Mouse (Mus musculus): ENCODE measurements around the gene Eif2b2. TPM values are rescaled to one million over a fixed set of nuclear protein-coding genes. Genes with fewer than 3 reads are reported as not detected.

Eif2b2 gene
- 32.1 to 63.3 TPM (median 55.5 TPM) in 3 replicates for total RNA-seq (2017)

DNA sequence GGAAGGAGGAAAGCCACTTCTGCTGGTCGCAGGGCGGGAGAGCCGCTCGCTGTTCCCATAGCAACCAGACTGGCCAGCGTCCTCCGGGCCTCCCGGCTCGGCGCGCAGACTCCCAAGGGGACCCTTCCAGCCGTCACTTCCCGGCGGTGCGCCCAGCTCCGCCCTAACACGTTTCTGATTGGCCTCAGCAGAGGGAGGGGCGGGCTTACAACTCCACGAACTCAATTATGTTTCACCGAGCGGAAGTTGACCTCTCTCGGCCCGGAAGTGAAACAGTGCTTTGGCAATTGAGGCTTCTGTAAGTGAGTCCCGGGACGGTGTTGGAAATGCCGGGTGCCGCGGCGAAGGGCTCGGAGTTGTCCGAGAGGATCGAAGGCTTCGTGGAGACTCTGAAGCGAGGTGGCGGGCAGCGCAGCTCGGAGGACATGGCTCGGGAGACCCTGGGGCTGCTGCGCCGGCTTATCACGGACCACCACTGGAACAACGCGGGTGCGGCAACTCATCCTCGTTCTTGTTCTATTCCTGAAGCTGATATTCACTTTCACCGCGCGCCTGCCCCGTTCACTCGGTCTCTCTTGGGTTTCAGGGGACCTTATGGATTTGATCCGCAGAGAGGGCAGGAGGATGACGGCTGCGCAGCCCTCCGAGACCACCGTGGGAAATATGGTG, at the start of gene Eif2b2:
Gene Eif2b2 (plus strand): TSS at position 246 of the 669 bp plus-strand sequence.
- peak; percentile 99 for ATAC-seq (replicated peaks; ENCODE audit: insufficient number of reproducible peaks, low FRiP score, low TSS enrichment, poor library complexity, severe bottlenecking)

DNA sequence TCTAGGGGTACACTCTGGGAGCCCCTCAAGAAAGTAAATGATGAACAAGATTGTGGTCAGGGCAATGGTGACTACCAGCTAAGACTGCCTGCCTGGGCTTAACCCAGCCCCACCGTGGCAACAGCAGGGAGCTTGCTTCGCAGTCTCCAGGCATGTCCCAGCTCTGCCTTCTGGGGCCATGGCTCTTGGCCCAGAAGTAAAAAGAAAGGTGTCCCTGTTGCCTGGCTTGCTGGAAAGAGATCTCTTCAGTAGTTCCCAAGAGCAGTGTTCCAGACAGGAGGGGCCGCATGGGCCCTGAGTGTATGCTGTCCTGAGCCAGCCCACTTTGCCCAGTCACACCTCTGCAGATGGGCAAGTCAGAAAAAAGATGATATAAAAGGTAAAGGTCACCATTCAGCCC, 49.4 kb upstream of the Eif2b2 start:
- no peak for ATAC-seq (replicated peaks; ENCODE audit: insufficient number of reproducible peaks, low FRiP score, low TSS enrichment, poor library complexity, severe bottlenecking)

DNA sequence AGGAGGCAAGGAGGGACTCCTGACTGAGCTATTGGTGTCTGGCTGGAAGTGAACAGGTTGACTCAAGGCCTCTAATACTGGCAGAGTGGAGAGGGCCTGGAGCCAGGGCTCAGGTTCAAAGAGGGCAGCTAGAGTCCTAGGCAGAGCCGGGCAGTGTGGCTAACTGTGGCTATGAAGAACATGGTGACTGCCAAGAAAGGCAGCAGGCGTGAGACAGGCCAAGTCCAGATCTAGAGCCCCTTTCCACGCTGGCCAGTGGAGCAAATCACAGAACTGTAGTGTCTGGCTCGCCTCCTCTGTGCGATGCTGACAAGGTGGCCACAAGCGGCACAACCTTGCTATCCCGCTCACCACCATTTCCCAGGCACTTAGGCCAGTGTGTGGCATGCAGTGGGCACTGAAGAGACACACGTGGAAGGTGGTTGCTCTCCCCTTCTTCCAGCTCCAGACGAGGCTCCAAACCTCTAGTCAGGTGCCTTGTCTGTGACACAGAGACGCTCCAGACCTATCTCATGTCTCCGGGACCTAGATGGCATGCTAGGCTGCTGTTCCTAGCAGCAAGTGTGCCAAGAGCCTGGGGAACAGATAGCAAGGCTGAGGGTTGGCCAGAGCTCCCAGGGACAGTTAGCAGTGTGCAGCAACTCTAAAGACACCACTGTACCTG, 48.9 kb upstream of the Eif2b2 start:
- ATAC-seq (replicated peaks; ENCODE audit: insufficient number of reproducible peaks, low FRiP score, low TSS enrichment, poor library complexity, severe bottlenecking) = no peak

DNA sequence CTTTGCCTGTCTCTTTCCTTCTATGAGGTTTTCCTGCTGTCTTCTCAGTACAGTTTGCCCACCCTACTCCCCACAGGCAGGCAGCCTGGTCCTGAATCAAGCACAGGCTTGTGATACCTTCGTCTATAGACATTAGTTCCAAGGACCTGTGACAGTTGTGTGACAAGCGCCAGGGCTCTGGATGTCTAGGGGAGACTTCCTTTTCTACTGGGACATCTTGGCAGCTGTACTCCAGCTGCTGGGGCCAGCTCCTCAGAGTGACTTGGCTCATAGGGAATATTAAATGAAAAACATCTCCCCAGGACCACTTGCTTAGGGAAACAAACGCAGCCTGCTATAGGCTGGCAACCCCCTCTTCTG, 48.4 kb upstream of the Eif2b2 start:
- no peak for ATAC-seq (replicated peaks; ENCODE audit: insufficient number of reproducible peaks, low FRiP score, low TSS enrichment, poor library complexity, severe bottlenecking)

DNA sequence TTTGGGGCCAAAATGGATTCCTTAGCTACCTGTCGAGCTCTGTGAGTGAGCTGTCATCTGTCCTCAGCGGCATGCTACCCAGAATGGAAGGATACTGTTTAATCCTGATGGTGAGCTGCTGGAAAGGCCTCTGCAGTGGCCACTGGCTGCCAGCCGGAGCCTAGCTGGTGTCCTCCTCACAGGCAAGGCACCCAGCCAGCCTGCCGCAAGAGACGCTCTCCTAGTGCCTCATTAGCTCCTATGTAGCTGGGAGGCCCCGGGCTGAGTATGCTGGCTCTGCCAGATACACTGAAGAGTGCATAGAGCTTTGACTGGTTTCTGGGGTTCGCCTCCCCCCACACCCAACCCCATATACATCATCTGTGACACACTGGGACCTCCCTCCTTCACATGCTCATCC, 45.3 kb upstream of the Eif2b2 start:
- ATAC-seq (replicated peaks; ENCODE audit: insufficient number of reproducible peaks, low FRiP score, low TSS enrichment, poor library complexity, severe bottlenecking) = no peak

DNA sequence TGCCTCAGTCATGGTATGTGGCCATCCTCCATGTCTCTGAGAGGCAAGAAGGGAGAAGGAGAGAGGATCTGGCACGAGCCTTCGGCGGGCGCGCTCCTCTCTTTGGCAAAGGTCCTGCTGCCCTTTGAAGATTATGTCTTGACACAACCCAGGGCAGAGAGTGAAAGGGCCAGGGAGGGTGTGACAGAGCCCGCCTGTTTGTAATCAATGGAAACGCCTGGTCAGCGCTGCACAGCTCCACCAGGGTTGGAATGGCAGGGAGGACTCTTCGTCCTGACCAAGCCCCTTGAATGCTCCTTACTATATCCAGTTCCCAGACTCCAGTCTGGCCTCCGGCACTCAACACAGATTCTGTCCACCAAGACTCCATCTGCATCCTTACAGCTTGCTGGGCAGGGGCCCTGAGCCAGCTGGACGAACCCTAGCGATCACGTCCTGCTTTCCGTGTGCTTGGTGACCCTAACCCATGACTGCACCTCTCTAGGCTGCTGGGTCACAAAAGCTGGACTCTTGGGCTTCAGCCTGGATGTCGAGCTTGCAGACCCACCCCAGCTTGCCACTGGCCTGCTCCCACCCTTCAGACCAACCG, 44.1 kb upstream of the Eif2b2 start:
- no peak for ATAC-seq (replicated peaks; ENCODE audit: insufficient number of reproducible peaks, low FRiP score, low TSS enrichment, poor library complexity, severe bottlenecking)

DNA sequence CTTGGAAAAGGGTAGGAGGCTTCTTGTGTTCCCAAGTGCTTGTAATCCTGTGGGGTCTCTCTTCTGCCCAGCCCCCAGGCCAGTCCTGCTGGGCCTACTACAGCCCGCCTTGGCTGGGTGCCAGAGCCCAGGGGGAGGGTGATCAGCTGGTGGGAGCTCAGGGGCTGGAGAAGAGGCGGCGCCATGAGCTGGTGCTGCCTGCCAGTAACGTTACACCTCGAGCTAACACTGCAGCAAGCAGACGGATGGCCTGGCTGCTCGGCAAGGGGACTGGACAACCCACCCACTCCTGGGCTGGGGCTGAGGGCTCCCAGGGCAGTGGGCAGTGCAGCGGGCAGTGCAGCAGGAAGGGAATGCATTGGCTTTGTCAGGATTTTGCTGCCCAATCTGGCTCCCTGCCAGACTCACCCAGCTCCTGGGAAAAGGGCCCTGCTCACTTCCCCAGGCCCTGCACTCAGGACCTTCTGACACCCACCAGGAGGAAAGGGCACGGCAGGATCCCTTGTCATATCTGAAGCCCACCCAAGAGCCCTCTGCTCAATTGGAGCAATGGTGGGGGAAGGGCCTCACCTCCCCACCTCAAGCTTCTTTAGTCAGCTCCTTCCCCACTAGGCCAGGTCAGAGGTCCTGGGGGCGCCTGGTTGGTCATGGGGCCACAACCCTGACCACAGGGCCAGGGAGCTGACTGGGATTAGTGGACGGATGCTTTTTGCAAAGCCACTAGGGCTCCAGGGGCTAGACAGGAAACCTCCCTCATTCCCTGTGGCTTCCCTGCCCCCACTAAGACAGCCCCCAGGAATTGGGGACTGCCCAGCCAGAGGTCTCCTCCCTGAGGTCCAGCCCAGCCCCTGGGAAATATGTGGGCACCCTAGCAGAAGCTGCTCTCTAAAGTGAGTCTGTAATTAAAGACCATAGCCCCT, 43.1 kb upstream of the Eif2b2 start:
- ATAC-seq (replicated peaks; ENCODE audit: insufficient number of reproducible peaks, low FRiP score, low TSS enrichment, poor library complexity, severe bottlenecking) = no peak

DNA sequence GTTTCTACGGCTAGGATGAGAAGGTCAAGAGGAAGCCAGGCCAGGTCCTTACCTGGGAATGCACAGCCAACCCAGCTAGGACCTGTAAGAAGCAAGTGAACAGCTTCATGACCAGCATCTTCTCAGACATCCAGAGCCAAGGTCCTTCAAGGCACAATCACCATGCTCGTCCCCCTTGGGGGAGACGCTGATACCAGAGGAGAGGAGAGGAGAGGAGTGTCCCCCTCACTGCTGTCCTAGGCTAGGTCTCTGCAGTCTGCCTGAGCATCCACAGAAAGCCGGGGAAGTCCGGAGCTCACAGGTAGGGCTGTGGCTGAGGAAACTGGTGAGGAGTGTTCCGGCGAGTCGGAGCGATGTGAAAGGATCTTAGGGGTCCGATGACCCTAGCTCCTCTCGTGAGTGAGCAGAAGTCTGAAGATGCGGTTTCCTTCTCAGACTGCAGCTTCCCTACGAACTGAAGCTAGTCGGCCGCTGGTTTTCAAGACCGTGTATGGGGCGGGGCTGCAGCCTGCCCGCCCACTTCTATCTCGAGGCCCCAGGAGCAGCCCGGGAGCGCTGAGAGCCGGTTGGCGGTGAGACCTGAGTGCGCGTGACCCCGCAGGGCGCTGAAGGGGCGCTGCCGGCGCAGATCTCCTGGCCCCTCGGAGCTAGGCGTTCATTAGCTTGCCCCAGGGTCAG, 42.3 kb upstream of the Eif2b2 start:
- ATAC-seq (replicated peaks; ENCODE audit: insufficient number of reproducible peaks, low FRiP score, low TSS enrichment, poor library complexity, severe bottlenecking) = peak; percentile 45; the same call in 1 of the 2 replicates

DNA sequence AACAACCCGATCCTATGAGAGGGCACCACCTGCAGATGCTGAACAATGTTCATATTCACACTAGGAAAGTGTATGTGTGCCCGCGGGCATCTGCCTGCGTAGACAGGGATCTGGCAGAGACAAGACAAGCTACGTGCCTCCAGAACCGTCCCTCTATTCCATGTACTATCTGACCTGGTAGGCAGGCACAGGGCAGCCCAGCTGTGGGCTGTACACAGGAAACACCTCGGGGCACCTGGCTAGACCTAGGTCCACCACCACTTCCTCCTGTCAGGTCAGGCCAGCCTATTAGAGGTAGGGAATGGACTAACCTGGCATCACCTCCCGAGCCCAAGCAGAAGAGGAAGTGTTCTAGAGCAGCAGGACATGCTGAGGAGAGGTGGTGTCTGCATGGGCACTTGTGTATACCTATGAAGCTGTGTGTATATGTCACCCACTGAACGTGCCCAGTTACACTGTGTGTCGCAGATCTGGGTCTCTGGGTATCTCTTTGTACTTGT, 41.5 kb upstream of the Eif2b2 start, which contains the start of gene Pgf:
Gene Pgf (minus strand): TSS at position 51 of the 500 bp plus-strand sequence.
- 0 out of 2 replicates have a peak, but pooled peaks have one; percentile 21 for ATAC-seq (replicated peaks; ENCODE audit: insufficient number of reproducible peaks, low FRiP score, low TSS enrichment, poor library complexity, severe bottlenecking)

DNA sequence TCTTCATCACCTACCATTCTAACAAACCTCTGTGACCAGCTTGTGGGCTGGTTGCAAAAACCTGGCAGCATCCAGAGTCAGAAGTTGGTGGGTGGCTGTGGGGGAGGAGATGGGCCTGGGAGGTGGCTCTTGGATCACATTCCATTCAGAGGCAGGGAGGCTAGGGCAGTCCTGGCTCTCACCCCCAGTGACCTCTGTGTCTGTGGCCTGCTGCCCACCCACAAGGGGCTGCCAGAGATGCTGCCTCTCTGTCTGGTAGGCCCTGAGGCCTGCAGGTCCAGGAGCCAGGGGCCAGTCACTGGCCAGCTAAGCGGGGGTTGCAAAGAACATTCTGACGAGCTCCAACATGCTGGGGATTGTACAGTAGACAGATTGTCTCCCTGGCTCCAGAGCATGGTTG, 41.0 kb upstream of the Eif2b2 start:
- ATAC-seq (replicated peaks; ENCODE audit: insufficient number of reproducible peaks, low FRiP score, low TSS enrichment, poor library complexity, severe bottlenecking) = no peak

DNA sequence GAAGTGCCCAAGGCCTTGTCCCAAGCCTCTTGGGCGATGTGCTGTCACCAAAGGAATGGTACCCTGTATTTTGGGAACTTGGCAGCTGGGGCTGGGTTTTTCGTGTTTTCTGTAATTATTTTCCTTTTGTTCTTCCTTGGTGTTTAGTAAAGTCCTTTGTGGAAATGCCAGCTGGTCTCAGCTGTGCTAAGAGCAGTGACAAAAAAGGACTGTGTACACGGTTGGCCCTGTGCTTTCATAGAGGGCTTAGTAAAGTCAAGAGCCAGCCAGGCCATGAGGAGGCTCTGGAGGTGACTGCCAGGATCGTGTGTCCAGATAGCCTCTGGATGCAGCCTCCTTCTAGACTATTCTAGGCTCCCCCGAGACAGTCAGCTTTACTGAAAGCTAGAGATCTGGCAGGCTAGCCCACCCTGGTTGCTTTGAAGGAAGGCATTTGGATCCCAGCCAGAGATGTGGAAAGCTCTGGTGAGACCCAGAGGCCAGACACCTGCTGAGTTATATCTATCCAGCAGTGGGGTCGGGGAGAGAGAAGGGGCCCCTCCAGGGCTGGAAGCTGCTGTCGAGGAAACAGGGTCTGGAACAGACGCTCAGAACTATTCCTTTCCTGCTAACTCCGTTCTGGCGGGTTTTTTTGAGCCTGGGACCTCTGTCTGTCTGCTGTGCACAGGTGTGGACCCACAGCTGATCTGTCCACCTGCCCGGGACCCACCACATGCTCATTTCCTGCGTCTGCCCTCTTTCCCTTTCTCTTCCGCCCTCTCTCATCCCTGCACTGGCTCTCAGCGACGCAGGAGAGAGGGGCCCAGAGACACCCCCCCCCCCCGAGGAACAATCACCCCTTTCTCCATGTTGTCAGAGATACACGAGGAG, 37.6 kb upstream of the Eif2b2 start:
- ATAC-seq (replicated peaks; ENCODE audit: insufficient number of reproducible peaks, low FRiP score, low TSS enrichment, poor library complexity, severe bottlenecking) = no peak

DNA sequence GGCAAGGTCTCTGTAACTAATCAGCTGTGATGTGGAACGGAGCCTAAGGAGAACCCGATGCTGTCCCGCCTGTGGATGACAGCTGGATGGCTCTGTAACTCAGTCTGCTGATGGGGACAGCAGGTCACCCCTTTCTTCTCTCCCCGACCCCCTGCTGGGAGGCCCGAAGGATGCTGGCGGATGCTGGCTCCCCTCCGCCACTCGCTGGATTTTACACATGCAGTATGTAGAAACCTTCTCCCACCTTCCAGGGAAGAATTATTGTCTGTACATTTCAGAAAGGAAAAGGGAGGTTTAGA, 37.0 kb upstream of the Eif2b2 start:
- ATAC-seq (replicated peaks; ENCODE audit: insufficient number of reproducible peaks, low FRiP score, low TSS enrichment, poor library complexity, severe bottlenecking) = no peak

DNA sequence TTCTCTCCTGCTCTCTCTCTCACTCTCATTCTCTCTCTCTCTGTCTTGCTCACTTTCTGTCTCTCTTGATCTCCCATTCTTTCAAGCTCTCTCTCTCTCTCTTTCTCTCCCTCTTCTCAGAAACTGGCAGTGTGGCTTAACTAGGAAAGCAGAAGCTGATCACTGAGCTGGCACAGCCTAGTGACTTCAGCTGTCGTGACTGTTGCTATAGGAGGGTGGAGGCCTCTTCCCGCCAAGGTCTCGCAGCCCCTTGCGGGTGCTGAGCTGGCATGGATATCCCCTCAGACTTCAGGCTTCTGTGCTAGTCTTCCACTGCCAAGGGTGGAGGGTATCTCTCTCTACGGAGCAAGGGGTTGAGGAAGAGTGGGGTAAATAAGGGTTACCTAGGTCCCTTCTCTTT, 36.4 kb upstream of the Eif2b2 start:
- ATAC-seq (replicated peaks; ENCODE audit: insufficient number of reproducible peaks, low FRiP score, low TSS enrichment, poor library complexity, severe bottlenecking) = no peak

DNA sequence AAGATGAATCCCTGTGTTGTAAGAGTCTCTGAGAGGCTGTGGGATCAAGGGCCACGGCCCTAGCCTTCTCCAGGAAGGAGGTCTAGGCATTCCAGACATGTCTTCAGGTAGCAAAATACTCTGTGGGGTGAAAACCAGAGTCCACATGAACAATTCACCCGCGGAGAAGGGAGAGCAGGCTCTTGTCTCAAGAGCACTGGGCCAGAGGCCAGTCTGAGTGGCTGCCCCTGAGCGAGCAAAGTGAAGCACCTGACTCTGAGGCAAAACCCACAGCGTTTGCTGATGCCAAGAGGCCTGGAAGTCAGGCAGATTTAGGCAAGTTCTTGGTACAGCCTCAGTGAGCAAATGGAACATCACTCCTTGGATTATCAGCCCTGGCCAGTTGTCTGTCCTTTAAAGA, 35.2 kb upstream of the Eif2b2 start:
- no peak for ATAC-seq (replicated peaks; ENCODE audit: insufficient number of reproducible peaks, low FRiP score, low TSS enrichment, poor library complexity, severe bottlenecking)

DNA sequence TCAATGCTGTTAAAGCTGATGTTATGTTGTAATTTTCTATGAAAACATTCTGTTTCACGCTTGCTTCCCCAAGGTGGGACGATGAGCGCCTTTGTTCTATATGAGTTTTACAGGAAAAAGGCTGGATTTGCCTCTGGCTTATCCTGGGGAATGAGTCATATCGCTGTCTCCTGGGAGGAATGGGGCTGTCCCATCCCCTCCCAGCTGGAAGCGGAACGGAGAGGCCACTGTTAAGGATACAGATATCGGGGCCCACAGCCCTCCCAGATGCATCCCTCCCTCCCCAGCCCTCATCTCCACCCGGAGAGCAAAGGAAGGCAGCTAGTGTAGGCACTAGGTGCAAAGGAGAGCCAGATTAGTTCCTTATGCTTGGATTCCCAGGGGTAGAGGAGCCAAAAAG, 33.5 kb upstream of the Eif2b2 start:
- ATAC-seq (replicated peaks; ENCODE audit: insufficient number of reproducible peaks, low FRiP score, low TSS enrichment, poor library complexity, severe bottlenecking) = no peak

DNA sequence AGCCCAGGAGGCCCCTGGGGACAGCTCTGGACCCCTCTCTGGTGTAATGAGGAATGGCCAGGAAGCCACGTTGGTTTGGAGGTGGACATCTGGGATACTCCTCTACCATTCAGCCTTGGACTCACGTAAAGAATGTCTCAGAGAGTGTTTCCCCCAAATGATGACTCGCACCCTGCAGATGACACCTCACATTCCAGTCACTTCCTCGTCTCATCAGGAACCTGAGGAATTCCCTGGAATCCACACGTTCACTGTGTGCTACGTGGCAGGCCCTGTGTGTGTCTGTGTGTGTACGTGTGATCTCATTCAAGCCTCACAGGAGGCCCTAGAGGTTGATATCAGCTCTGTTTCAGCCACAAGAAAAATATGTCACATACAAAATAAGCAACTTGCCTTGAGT, 32.9 kb upstream of the Eif2b2 start:
- ATAC-seq (replicated peaks; ENCODE audit: insufficient number of reproducible peaks, low FRiP score, low TSS enrichment, poor library complexity, severe bottlenecking) = no peak

DNA sequence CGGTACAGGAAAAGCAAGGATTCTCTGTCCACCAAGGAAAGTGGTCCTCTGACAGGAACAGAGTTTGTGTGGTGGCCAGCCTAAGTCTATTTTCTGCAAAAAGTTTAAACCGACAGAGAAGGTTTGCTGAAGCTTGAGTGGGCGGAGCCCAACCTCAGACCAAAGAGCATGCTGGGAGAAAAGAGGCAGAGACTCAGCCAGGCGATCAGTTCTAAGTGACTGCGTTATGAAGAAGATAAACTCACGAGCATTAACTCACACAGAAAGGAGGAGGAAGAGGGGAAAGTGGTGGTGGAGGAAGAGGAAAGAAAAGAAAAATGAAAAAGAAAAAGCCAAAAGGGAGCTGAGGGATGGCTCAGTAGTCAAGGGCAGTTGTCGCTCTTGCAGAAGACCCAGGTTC, 29.0 kb upstream of the Eif2b2 start:
- no peak for ATAC-seq (replicated peaks; ENCODE audit: insufficient number of reproducible peaks, low FRiP score, low TSS enrichment, poor library complexity, severe bottlenecking)

Measured in monocyte, adult 5-6 weeks (primary cell).